Mouse (Mus musculus): Measurements from ENCODE around the gene Qrich2. TPM values are rescaled to one million over a fixed set of nuclear protein-coding genes. Genes with fewer than 3 reads are reported as not detected.

The Qrich2 gene
- total RNA-seq, 2 experiments from 2014 or later, result not detected

DNA sequence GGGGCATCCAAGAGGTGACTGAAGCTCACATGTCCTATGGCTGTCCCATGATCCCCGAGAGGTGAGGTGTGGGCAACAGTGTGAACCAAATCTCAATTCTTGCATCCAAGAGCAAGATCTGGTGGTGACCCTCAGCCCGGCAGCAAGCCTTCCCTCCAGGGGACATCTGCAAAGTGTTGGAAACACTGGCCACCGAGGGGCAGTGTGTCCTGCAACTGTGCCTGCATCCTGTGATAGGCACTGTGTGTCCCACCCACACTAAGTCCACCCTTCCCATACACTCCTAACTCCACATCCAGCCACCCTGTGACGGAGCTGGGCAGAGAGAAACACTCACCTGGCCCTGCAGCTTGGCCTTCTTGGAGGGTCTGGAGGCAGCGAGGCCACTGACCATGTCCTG, 18.2 kb downstream of the Qrich2 start:
- no peak for DNase-seq (ENCODE audit: low spot score in 2 of 2)

GRCm38 (mm10) chr11:116446308-116446887, 19.6 kb downstream of the Qrich2 start:
- DNase-seq (ENCODE audit: low spot score in 2 of 2), result no peak

DNA sequence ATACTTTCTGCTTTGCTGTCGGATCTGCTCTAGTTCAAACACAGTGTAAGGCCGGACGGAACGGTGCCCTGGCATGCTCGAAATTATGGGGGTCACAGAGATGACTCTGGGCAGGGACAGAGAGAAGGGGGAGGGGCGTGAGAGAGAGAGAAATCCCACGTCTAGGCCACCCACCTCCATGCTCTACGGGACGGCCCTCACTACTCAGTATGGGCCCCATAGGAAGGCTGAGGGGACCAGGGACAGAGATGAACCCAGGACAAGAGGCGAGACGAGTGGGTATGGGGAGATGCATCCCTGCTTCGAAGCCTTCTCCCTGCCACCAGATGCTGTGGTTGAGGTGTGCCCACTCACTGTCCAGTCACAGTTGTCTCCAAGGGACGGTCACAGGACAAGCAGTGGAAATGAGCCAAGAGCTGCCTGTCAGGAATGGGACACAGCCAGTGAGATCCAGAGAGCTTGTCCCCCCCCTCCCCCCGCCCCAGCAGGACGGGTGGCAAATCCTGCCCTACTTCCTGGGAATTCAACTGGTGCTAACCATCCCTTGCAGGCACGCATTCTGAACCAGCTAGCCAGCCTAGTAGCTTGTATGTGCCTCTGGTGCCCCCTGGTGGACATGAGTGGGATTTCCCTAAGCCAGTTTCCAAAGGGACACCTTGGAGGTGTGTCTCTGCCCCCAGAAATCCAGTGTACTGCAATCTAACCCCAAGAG, 20.3 kb downstream of the Qrich2 start:
- peak; percentile 95 to 98 for DNase-seq (ENCODE audit: low spot score in 2 of 2)

- no peak for DNase-seq (ENCODE audit: low spot score in 2 of 2)
These were observed 22.1 kb downstream of the Qrich2 start for GRCm38 (mm10) chr11:116443935-116444334.

DNA sequence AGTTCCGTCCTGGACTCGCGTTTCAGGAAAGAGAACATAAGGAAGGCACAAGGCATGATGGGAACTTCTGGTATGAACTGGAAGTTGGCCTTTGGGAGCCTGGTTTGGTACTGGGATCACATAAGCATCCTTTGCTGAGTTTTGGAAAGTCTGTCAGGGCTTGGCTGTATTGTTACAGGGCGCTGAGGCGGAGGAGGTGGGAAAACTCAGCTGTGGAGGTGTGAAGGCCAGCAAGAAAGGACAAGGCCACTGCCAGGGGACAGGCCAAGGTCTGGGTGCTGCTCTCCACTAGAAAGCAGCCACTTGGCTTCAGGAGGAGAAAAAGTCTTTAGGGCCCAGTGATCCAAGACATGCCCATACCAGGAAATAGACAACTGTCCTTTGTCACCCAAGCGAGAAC, 22.7 kb downstream of the Qrich2 start:
- no peak for DNase-seq (ENCODE audit: low spot score in 2 of 2)

GRCm38 (mm10) chr11:116442867-116443177, 23.2 kb downstream of the Qrich2 start:
- DNase-seq (ENCODE audit: low spot score in 2 of 2), result no peak

DNA sequence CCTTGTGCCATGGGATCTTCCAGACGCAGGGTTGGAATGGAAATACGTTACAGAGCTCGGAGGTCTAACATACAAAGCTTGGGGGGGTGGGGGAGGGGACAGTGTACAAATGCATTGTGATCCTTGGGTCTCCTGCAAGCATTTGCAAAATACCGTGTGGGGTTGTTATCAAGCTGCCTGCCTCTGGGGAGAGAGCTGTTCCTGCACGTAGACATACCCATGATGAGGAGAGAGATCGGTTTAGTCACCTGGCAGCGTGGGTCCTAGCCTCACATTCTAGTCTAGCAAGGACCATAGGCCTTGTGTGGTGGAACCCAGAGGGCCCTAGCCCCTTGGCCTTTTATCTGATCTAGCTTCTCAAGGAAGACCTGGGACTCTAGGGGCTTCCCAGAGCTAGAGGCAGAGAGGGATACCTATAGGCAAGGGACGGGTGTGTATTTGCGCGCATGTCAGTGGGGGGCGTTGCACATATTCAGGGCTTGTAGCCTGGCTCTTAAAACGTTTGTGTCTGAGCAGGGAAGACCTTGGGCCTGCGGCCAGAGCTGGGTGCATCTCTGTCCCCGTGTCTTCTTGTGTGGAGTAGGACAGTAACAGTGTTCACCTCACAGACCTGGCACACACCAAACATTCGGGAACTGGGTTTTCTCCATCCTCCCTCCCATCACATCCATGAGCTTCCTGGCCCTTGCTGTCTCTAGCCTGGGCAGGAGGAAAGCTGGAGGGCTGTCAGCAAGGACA, 23.7 kb downstream of the Qrich2 start:
- no peak for DNase-seq (ENCODE audit: low spot score in 2 of 2)

DNA sequence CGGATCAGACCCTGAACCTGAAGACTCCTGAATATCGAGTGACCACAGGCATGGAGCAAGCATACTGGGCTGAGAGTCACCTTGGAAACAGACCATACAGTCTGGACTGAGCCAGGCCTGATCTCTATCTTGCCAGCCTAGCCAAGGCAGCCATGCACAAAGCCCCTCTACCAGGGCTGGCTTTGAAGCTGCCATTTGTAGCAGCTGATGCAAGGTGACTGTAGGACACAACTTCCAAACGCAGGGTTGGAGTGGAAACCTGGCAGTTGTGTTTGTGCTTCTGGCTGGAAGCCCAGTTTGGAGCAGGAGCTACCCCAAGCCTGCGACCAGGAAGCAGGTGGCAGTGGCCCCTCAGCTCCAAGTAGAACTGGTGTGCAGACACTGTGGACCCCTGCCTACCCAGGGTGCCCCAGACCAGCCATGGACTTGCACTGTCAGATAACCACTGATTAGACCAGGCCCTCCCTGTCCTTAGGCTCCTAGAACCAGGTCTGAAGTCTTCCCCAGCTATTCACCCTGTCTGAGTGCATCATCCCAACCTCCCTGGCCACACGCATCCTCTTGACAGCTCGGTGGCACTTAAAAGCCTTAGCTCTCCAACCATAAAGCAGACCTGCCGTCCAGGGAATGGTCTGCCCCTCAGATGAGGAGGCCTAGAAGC, 25.5 kb downstream of the Qrich2 start:
- no peak for DNase-seq (ENCODE audit: low spot score in 2 of 2)

DNA sequence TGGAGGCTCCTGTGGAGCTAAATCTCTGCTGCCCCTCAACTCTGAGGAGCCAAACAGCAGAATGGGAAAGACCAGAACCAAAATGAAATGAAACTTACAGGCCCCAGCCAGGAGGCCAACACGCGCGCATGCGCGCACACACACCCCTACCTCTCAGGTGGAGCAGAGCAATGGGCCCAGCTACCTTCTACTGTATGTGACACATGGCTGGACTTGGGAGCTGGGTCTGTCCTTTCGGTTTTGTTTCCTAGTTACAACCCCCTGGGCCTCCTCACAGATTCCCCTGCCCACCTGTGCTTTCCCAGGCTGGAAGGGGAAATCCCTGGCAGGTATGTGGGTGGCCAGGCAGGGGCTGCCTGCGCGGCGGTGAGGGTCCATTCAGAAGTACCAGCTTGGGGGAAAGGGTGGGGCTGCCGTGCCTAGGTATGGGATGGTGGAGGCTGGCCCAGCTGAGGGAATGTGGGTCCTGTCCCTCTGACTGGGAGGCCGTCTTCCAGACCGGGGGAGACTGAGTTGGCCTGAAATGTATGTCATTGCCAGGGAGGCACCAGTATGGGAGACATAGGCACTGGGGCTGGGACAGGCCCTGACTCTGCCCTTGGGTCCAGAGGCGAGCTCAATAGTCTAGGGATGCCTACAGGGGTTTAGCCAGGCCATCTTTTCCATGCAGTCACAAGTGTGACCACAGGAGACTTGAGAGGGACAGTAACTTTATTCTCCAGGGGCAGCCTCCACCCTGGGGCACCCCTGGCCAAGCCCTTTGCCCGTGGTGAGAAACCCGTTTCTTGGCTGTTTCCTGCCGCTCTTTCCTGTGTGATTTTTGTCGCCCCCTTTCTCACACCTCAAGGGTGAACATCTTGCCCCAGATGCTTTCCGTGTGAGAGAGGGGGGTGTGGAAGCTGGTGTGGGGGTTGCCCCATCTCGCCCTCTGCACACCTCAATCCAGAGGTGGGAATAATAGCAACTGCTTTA, 26.5 kb downstream of the Qrich2 start:
- DNase-seq (ENCODE audit: low spot score in 2 of 2), result no peak

- no peak for DNase-seq (ENCODE audit: low spot score in 2 of 2)
These were observed 28.5 kb downstream of the Qrich2 start for GRCm38 (mm10) chr11:116437541-116437940.

DNA sequence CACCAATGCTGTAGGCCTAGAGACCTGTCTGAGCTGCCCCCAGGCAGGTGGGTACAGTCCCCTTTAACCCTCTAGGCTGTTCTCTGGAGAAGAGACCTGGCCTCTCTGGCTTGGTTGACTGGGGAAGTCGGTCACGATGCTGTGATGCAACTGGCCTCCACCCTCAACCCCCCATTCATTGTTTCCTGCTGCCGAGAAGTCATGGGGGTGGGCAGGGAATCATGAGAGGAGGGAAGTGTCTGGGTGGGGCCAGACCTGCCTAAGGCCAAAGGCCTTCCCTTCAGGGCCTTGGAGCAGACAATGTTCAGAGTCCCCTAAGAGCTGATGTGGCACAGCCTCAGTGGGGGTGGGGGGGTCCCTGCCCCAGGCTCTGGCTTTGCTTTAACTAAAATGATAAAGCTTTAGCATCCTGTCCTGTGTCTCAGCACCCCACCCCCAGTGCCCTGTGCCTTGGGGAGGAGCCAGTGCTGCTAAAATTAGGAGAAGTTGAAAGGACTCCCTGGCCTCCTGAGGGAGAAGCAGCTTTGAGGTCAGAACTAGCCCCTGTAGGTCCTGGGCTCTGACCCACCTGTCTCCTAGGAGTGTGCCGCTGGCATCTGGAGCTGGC, 29.2 kb downstream of the Qrich2 start:
- no peak for DNase-seq (ENCODE audit: low spot score in 2 of 2)

DNA sequence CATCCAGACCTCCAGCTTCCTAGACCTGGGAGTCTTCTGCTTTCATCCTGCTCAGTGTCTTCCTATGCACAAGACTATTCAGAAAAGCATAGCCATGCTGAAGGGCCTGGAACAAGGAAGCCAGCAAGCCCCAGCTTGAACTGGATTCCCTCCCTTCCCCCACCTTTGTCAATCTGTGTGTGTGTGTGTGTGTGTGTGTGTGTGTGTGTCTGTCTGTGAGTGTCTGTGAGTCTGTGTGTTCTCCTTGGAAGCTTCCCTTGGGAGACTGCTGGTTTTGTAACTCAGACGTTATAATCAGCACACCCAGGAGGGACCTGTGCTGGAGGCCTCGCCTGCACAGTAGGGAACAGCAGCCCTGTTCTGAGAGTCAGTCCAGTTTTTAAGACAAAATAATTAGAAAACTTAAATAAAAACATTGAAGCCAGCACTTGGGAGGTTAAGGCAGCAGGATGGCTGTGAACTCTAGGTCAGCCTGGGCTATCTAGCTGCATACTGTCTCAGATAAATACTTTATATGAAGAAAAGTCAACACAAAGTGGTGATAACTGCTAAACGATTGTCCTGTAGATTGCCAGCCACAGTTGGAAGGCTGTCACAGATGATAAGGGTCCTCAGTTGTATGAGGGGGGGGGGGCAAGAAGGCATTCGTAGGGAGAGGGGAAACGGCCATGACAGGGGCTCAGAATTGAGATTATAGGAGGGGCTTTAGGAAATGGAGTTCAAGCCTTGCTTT, 29.9 kb downstream of the Qrich2 start:
- no peak for DNase-seq (ENCODE audit: low spot score in 2 of 2)

DNA sequence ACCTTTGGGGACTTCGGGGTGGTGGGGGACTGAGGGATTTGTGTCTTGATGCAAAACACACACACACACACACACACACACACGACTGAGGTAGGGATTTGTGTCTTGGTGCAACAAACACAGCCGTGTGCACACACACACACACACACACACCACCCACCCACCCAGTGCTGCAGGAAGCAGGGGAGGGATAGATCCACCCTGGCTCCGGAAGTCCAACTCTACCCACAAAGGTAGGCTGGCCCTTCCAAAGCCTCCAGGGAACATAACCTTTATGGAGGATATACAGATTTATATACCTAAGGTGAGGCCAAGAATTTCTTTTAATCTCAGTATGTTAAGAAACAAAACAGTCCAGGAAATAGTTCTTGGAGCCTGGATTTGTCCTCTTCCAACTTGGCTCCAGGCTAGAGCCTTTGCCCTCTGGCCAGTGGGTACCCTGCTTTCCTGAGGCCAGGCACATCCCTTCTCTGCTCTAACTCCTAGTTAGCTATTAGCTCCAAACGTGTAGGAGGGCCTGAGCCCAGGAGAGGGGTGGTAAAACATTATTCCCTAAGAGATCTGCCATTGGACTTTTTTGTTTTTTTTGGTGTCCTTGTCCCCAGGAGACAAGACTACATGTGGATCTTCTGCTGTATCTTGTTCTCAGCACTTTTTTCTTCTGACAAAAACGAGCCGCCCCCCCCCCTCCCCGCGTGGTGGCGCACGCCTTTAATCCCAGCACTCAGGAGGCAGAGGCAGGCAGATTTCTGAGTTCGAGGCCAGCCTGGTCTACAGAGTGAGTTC, 30.9 kb downstream of the Qrich2 start:
- DNase-seq (ENCODE audit: low spot score in 2 of 2), result no peak

- peak; percentile 60 to 70 for DNase-seq (ENCODE audit: low spot score in 2 of 2)
These were observed 31.6 kb downstream of the Qrich2 start for GRCm38 (mm10) chr11:116434287-116434966.

DNA sequence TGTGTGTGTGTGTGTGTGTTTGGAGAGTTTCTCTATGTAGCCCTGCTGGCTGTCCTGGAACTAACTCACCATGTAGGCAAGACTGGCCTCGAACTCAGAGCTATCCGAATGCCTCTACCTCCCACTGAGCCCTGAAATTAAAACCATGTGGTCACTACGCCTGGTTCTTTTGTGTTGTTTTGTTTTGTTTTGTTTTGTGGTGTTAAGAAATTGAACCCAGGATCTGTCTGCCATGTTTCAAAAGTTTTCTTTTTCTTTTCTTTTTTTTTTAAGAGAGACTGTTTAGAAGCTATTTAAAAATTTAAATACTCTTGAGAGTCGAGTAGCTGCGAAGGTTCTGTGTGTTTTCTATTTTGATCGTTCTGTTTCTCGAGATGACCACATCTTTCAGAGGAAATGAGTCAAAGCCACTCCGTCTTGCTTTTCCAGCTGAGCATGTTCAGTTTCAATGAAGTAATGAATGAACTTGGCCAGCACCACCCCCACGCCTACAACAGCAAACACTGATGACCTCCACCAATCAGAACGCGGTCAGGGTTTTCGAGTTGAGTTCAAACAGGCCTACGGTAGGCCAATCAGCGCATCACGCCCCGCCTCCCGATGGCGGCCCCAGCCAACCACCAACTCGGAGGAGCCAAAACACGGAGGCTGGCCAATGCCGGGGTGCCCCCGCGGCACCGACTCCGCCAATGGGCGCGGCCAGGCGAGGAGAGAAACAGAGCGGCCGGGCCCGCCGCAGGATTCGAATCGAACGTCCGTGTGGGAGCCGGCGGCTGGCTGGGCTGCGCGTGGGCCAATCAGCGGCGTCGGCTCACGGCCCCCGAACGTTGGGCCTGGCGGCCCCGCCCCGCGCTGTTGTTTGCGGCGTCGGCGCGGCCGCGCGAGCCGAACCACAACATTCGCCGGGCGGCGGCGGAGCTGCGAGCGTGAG, 32.4 kb downstream of the Qrich2 start, which contains the start of gene Ubald2:
Gene Ubald2 (plus strand): TSS at position 739 of the 931 bp plus-strand sequence.
- peak; percentile 93 to 94 for DNase-seq (ENCODE audit: low spot score in 2 of 2)

GRCm38 (mm10) chr11:116432593-116433355, 33.3 kb downstream of the Qrich2 start:
- no peak for DNase-seq (ENCODE audit: low spot score in 2 of 2)
